Mouse (Mus musculus) myocyte (in vitro differentiated cells): ENCODE data around the gene Cecr2.

ENCODE experiments used
- POLR2A ChIP-seq: IDR thresholded peaks from one replicate; pipeline ENCODE4 v1.6.1; 2011; ENCODE audit warnings: low read depth, mild to moderate bottlenecking, control low read depth, moderate library complexity; ENCODE audit not compliant: insufficient read length
- TCF12 ChIP-seq: IDR thresholded peaks from one replicate; pipeline ENCODE4 v1.6.1; 2011; ENCODE audit warnings: mild to moderate bottlenecking, control low read depth; ENCODE audit not compliant: poor library complexity, insufficient read depth, severe bottlenecking

DNA sequence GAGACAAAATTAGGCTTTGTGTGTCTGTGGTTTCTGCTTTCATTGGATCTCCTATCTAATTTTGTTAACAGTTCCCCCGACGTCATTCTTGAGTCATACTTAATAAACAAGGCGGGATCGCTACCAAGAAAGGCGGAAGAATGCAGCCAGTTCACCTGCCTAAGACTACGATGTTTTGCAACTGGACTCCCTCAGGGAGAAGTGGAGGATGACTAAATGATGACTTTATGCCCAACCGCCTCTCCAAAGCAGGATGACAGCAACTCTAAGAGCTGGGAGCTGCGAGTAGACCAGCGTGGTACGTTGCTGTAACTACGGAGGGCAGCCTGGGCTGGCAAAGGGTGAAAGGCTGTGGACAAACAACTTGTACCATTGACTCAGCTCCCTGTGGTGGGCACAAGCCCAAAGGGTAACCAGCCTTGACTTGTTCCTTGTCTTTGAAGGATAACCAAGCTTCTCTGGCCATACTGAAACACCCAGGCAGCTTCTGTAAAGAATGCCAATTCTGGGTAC is 24.2 kb upstream of the Cecr2 start:
- TF ChIP-seq POLR2A (no peak), TCF12 (no peak)
